Mouse (Mus musculus): Measurements from ENCODE around the gene Gdnf. TPM values are rescaled to one million over a fixed set of nuclear protein-coding genes. Genes with fewer than 3 reads are reported as not detected.

The Gdnf gene
- total and polyA plus RNA-seq, 3 experiments, result 0.05 to 0.98 TPM; not detected in 1

GRCm38 (mm10) chr15:7872473-7872872, 61.8 kb downstream of the Gdnf start:
- Histone ChIP-seq H3K27me3 (ENCODE audit: insufficient read depth, low read length) (no peaks in the 10 kb centered on the region), H3K36me3 (replicated peaks) (peaks cover 13% of the 10 kb centered on the region), H3K4me1 (ENCODE audit: insufficient read depth, low read depth, low read length) (no peaks in the 10 kb centered on the region), H3K9me3 (replicated peaks) (no peaks in the 10 kb centered on the region), H3K4me3 (ENCODE audit: low read depth, low read length) (no peak overlapping the region)
- DNase-seq (ENCODE audit: low spot score) (no peak), ATAC-seq (ENCODE audit: extremely low read depth, insufficient number of reproducible peaks, low FRiP score, poor library complexity, severe bottlenecking) (no peak)
- TF ChIP-seq POLR2AphosphoS5 (IDR thresholded peaks at IDR 0.05; ENCODE audit: insufficient replicate concordance, low read depth, low read length), result no peak
- no peak for TF ChIP-seq TAL1 (conservative IDR thresholded peaks at IDR 0.05; ENCODE audit: low read depth, low read length)
- no peak for TF ChIP-seq GATA1 (IDR thresholded peaks at IDR 0.05; ENCODE audit: borderline replicate concordance, low read length)
- TF ChIP-seq GATA2 (IDR thresholded peaks at IDR 0.05; ENCODE audit: borderline replicate concordance, low read depth, low read length), result no peak
- TF ChIP-seq CTCF (IDR thresholded peaks at IDR 0.05; ENCODE audit: low read depth, low read length), result no peak

GRCm38 (mm10) chr15:7875879-7876278, 65.2 kb downstream of the Gdnf start:
- H3K4me3 ChIP-seq (ENCODE audit: low read depth, low read length), result no peak overlapping the region
- H3K4me1 ChIP-seq (ENCODE audit: insufficient read depth, low read depth, low read length), result no peaks in the 10 kb centered on the region
- DNase-seq (ENCODE audit: low spot score), result no peak
- no peaks in the 10 kb centered on the region for H3K9me3 ChIP-seq (replicated peaks)
- H3K36me3 ChIP-seq (replicated peaks), result peaks cover 38% of the 10 kb centered on the region
- ATAC-seq (ENCODE audit: extremely low read depth, insufficient number of reproducible peaks, low FRiP score, poor library complexity, severe bottlenecking), result no peak
- no peaks in the 10 kb centered on the region for H3K27me3 ChIP-seq (ENCODE audit: insufficient read depth, low read length)
- TF ChIP-seq TAL1 (conservative IDR thresholded peaks at IDR 0.05; ENCODE audit: low read depth, low read length) (no peak), CTCF (IDR thresholded peaks at IDR 0.05; ENCODE audit: low read depth, low read length) (no peak), POLR2AphosphoS5 (IDR thresholded peaks at IDR 0.05; ENCODE audit: insufficient replicate concordance, low read depth, low read length) (no peak), GATA2 (IDR thresholded peaks at IDR 0.05; ENCODE audit: borderline replicate concordance, low read depth, low read length) (no peak), GATA1 (IDR thresholded peaks at IDR 0.05; ENCODE audit: borderline replicate concordance, low read length) (no peak)

DNA sequence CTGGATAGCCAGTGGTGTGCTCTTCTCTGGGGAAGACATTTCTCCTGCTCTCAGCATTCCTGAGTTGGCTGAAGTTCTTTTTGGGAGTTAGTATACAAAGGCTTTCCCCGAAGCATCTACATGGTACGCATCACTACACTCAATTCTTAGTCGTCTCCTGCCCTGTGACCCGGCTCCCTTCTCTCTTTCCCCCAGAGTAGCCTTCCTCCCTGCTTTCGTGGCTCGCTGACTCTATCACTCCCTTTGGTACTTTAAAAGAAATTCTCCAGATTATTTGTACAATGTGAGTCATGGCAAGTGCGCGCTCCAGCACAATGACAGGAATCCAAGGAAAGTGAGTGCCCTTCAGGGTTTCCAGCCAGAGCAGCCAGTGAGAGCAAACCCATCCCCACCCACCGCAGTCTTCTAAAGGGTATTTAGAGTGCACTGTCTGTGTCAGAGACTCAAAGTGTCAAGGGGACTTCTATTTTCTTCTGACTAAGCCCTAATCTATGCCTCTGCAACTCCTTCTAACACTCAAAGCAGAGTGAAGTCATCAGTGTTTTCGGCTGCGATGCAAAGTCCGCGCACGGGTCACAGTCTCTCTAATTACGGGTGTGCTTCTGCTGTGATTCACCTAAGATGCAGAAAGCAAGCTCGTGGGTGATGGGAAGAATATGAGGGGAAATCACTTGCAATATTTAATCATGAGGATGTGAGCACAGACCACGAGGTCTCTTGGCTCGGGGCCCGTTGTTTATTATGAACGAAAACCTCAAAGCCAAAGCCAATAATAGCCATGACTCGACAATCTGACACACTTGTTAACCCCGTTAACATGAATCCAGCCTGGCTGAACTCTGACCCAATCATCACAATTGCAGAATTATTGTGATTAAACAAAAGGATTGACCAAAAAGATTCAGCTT, 67.2 kb downstream of the Gdnf start:
- H3K4me1 ChIP-seq (ENCODE audit: insufficient read depth, low read depth, low read length), result no peaks in the 10 kb centered on the region
- no peak overlapping the region for H3K4me3 ChIP-seq (ENCODE audit: low read depth, low read length)
- H3K36me3 ChIP-seq (replicated peaks), result peaks cover 47% of the 10 kb centered on the region
- TF ChIP-seq CTCF (IDR thresholded peaks at IDR 0.05; ENCODE audit: low read depth, low read length) (no peak), TAL1 (conservative IDR thresholded peaks at IDR 0.05; ENCODE audit: low read depth, low read length) (no peak), POLR2AphosphoS5 (IDR thresholded peaks at IDR 0.05; ENCODE audit: insufficient replicate concordance, low read depth, low read length) (no peak)
- ATAC-seq (ENCODE audit: extremely low read depth, insufficient number of reproducible peaks, low FRiP score, poor library complexity, severe bottlenecking) (no peak), DNase-seq (ENCODE audit: low spot score) (no peak)
- H3K9me3 ChIP-seq (replicated peaks), result no peaks in the 10 kb centered on the region; the same call in 1 of the 2 replicates
- H3K27me3 ChIP-seq (ENCODE audit: insufficient read depth, low read length), result no peaks in the 10 kb centered on the region

DNA sequence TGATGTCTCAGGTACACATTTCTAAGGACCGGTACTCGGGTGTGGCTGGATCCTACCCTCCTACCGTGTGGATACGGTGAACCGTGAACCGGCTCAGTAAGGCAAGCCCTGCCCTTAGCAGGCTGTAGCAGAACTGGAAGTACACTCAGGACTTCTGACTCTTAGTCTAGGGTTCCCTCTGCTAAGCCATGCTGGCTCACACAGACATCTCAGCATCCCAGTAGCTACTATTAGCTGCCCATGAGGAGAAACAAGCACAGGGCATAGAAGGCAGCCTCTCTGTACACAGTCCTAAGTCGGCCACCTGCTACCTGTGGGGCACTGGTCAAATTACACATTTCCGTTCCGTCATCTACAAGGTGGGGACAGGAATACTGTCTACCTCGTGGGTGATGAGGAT, 68.2 kb downstream of the Gdnf start:
- H3K4me3 ChIP-seq (ENCODE audit: low read depth, low read length), result no peak overlapping the region
- ATAC-seq (ENCODE audit: extremely low read depth, insufficient number of reproducible peaks, low FRiP score, poor library complexity, severe bottlenecking) (no peak), DNase-seq (ENCODE audit: low spot score) (no peak)
- TF ChIP-seq POLR2AphosphoS5 (IDR thresholded peaks at IDR 0.05; ENCODE audit: insufficient replicate concordance, low read depth, low read length) (no peak), GATA2 (IDR thresholded peaks at IDR 0.05; ENCODE audit: borderline replicate concordance, low read depth, low read length) (no peak), CTCF (IDR thresholded peaks at IDR 0.05; ENCODE audit: low read depth, low read length) (no peak), GATA1 (IDR thresholded peaks at IDR 0.05; ENCODE audit: borderline replicate concordance, low read length) (no peak), TAL1 (conservative IDR thresholded peaks at IDR 0.05; ENCODE audit: low read depth, low read length) (no peak)
- no peaks in the 10 kb centered on the region; the same call in 1 of the 2 replicates for H3K9me3 ChIP-seq (replicated peaks)
- H3K27me3 ChIP-seq (ENCODE audit: insufficient read depth, low read length), result no peaks in the 10 kb centered on the region
- H3K4me1 ChIP-seq (ENCODE audit: insufficient read depth, low read depth, low read length), result no peaks in the 10 kb centered on the region
- peaks cover 48% of the 10 kb centered on the region for H3K36me3 ChIP-seq (replicated peaks)

GRCm38 (mm10) chr15:7879956-7880355, 69.3 kb downstream of the Gdnf start:
- no peaks in the 10 kb centered on the region for H3K4me1 ChIP-seq (ENCODE audit: insufficient read depth, low read depth, low read length)
- ATAC-seq (ENCODE audit: extremely low read depth, insufficient number of reproducible peaks, low FRiP score, poor library complexity, severe bottlenecking) (no peak), DNase-seq (ENCODE audit: low spot score) (no peak)
- H3K36me3 ChIP-seq (replicated peaks), result peaks cover 47% of the 10 kb centered on the region
- TF ChIP-seq TAL1 (conservative IDR thresholded peaks at IDR 0.05; ENCODE audit: low read depth, low read length) (no peak), POLR2AphosphoS5 (IDR thresholded peaks at IDR 0.05; ENCODE audit: insufficient replicate concordance, low read depth, low read length) (no peak), GATA2 (IDR thresholded peaks at IDR 0.05; ENCODE audit: borderline replicate concordance, low read depth, low read length) (no peak), GATA1 (IDR thresholded peaks at IDR 0.05; ENCODE audit: borderline replicate concordance, low read length) (no peak), CTCF (IDR thresholded peaks at IDR 0.05; ENCODE audit: low read depth, low read length) (no peak)
- H3K27me3 ChIP-seq (ENCODE audit: insufficient read depth, low read length), result no peaks in the 10 kb centered on the region
- H3K4me3 ChIP-seq (ENCODE audit: low read depth, low read length), result no peak overlapping the region
- H3K9me3 ChIP-seq (replicated peaks), result no peaks in the 10 kb centered on the region; the same call in 1 of the 2 replicates

- no peaks in the 10 kb centered on the region for H3K27me3 ChIP-seq (ENCODE audit: insufficient read depth, low read length)
- TF ChIP-seq CTCF (IDR thresholded peaks at IDR 0.05; ENCODE audit: low read depth, low read length) (no peak), GATA2 (IDR thresholded peaks at IDR 0.05; ENCODE audit: borderline replicate concordance, low read depth, low read length) (no peak), GATA1 (IDR thresholded peaks at IDR 0.05; ENCODE audit: borderline replicate concordance, low read length) (no peak), POLR2AphosphoS5 (IDR thresholded peaks at IDR 0.05; ENCODE audit: insufficient replicate concordance, low read depth, low read length) (no peak), TAL1 (conservative IDR thresholded peaks at IDR 0.05; ENCODE audit: low read depth, low read length) (no peak)
- peaks cover 60% of the 10 kb centered on the region for H3K36me3 ChIP-seq (replicated peaks)
- DNase-seq (ENCODE audit: low spot score) (no peak), ATAC-seq (ENCODE audit: extremely low read depth, insufficient number of reproducible peaks, low FRiP score, poor library complexity, severe bottlenecking) (no peak)
- H3K9me3 ChIP-seq (replicated peaks), result no peaks in the 10 kb centered on the region; the same call in 1 of the 2 replicates
- no peaks in the 10 kb centered on the region for H3K4me1 ChIP-seq (ENCODE audit: insufficient read depth, low read depth, low read length)
- no peak overlapping the region for H3K4me3 ChIP-seq (ENCODE audit: low read depth, low read length)
Observed at GRCm38 (mm10) chr15:7884181-7884580, 73.5 kb downstream of the Gdnf start.
